In the genomic region with DNA sequence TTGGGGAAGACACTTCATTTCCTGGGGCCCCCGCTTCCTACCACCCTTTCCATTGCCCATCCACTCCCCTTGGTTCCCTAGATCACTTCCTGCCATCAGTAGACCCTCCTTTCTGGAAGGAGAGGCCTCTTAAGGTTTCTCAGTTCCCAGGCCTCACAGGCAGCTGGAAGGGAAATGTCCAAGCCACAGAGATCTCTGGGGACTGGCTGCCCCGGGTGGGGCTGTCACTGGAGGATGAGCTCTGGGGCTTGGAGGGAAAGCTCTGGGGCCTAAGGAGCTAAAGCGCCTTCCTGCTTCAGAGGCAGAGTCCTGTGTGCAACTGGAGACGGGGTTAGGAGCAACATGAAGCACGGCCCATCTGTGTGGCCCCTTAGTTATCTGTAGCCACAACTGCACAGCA, we compare ENCODE assay signal across 12 mouse cellular contexts. TPM values are rescaled to one million over a fixed set of nuclear protein-coding genes. Genes with fewer than 3 reads are reported as not detected.
"Had no signal": no experiment of that assay in that cellular context is flagged by ENCODE, and none has a peak within 500 bp of the region (broad histone marks: within the 10 kb centered on the region; RNA-seq: fewer than 3 reads in every experiment).

No protein-coding gene starts in this region.

- H3K36me3 ChIP-seq: liver, embryonic 15.5 days; neural tube, embryonic 12.5 days had no signal

- DNase-seq: kidney, postnatal 25 days; midbrain, embryonic 14.5 days; right cerebral cortex, postnatal 4 days; spleen, adult 18-20 months; thymus, adult 18-20 months; thymus, postnatal 14 days had no signal

- H3K27ac ChIP-seq: left cerebral cortex, adult 2 months; limb, embryonic 10.5 days; liver, embryonic 15.5 days; neural tube, embryonic 12.5 days had no signal

- H3K9me3 ChIP-seq: limb, embryonic 10.5 days; liver, embryonic 15.5 days; neural tube, embryonic 12.5 days had no signal

- H3K27me3 ChIP-seq: liver, embryonic 15.5 days; neural tube, embryonic 12.5 days had no signal

- H3K4me1 ChIP-seq: liver, embryonic 15.5 days had no signal

- H3K4me2 ChIP-seq: liver, embryonic 11.5 days; liver, embryonic 15.5 days; neural tube, embryonic 12.5 days had no signal

- H3K4me3 ChIP-seq: left cerebral cortex, adult 2 months; limb, embryonic 10.5 days; liver, embryonic 15.5 days; neural tube, embryonic 12.5 days had no signal

- H3K9ac ChIP-seq: liver, embryonic 15.5 days; neural tube, embryonic 12.5 days had no signal

RNA-seq across cellular contexts. Expression of a gene that starts 27.3 kb away (rescaled TPM):
- total RNA-seq: neutrophil, adult 5-6 weeks had no signal
